Mouse (Mus musculus) ovary, postnatal 14 days (tissue): ENCODE measurements around the gene Kcnj8.
"Not testable (repeated sequence)": the region's sequence is repeated elsewhere in the genome, so short reads cannot be mapped to it uniquely, and the experiment has no call there.

Experiments used
- DNase-seq: peaks from one replicate; pipeline ENCODE4 v3.0.0; 2022; ENCODE audit warnings: low spot score

Gene Kcnj8

DNA sequence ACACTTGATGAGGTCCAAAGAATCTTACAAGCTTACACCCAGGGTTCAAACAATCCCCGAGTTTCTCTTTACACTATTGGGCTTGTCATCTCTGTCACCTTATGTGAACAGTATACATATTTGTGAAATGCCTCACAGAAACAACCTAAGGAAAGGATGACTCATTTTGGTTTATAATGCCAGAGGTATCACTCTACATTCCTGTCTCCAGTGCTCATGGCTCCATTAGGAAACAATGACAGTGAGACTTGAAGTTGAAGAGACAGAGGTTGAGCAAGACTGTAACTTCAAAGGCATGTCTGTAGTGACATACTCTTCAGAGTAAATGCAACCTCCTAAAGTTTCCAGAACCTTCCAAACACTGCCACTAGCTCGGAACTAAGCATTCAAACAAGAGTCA is 23.0 kb downstream of the Kcnj8 start:
- DNase-seq: no peak

DNA sequence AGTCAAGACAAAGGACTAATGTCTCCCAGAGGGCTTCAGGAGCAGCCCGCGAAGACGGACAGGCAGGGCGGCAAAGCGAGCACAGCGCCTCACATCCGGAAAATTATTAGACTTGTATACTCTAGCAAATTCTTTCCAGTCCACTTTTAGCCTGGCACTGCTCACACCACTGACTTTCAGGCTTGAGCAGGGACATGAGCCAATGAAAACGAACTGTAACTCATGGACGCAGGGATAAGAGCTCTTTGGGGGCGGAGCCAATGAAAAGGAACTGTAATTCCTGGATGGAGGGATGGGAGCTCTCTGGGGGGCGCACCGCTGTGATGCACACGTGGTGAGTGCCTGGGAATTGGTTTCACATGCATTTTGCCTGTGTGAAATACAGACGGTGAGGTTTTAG is 26.3 kb downstream of the Kcnj8 start:
- no peak for DNase-seq

DNA sequence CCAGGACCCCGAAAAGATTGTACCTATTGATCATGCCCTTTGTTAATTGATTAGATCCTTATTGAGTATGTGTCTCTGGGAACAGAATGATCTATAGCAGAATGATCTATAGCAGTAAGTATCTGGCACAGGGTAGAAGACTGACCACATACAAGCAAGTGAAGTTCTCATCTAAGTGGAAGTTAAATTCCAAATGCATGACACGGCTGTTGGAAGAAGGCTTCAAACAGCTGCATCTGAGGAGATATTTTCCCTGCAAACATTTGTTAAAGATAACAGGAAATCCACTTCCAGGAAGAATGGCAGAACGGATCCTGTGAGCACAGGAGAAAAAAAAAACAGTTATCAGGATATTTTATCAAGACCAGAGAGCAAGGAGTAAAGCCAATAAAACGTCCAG is 27.8 kb downstream of the Kcnj8 start:
- no peak for DNase-seq

DNA sequence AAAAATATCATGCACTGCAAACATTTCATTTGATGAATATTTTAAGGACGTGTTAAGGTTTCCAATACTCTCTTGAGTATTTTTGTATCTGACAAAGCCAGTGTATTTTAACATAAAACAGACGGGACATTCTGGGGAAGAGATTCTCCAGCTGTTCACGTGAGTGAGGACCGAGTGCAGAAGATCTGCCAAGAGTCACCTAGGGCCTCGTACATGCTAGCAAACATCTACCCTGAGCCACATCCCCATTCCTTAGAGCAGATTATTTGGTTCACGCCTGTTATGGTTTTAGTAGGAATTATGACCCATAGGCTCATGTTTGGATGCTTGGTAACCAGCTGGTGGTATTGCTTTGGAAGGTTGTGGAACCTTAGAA is 28.6 kb downstream of the Kcnj8 start:
- DNase-seq: no peak

DNA sequence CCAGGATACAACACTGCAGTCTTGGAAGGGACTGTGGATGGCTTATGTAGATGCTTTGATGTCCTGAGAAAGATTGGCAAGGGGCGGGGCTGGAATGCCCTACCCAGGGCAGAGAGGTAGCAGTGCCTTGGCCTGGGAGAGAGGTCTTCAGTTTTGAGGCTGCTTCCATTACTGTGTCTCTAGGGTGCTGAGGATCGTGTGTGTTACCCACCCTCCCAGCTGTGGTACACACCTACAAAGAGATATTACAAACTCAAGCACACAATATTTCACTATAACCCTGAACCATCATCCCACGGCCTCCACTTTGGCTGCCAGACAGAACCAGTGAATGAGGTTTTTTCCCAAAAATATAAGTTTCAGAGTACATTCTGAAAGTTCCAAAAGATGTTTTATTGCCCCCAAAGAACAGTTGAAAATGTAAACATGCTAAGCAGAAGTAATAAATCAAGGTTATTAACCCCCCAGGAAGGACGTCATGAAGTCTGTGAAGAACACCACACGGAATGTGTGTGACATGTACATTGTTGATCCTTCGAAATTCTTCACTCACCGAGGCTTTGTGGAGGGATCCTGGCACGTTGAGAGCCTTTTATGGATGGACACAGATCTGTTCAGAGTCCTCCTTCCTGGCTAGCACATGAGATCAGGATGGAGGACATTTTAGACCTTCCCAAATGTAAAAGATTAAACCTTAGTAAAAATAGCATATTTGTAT is 29.2 kb downstream of the Kcnj8 start:
- no peak for DNase-seq

DNA sequence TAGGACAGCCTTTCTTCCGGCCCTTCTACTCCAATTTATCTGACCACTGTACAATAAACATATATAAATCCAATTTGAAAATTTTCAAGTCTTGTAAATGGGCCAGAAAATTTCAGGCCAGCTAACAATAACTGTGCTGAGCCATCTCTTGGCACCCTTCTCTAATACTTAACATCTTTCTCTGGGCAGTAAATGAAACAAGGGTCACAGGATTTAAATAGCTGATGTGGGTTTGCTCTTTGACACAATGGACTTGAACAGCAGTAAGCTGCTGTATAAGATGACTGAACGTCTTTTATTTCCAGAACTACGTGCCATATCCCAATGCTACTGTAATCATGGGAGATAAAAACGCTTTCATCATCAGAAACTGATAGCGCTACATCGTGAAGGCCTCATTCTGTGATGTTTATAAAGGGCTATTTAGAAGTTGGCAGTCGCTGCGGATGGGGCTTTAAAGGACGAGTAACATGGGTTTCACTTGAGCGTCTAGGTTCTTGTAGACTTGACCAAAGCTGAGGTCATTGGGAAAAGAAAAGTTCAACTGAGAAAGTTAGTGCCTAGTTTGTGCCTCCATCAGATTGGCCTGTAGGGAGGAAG is 30.8 kb downstream of the Kcnj8 start:
- no peak for DNase-seq

DNA sequence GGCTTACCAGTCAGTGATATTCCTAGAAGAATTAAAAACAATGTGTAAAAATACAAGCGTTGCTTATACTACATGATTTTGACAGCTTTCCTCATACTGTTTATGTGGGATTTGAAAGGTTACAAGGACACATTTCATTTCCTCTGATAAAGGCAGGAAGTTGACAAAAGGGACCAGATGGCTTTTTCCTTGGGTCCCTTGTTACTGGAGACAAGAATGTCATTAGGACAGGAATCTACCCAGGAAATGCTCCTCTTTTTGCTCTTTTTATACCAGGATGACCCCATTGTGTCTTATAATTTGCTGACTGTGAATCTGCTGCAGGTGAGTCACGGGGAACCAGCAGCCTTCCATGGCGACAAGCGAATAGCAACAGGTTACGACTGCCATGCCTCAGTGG is 31.3 kb downstream of the Kcnj8 start:
- no peak for DNase-seq

DNA sequence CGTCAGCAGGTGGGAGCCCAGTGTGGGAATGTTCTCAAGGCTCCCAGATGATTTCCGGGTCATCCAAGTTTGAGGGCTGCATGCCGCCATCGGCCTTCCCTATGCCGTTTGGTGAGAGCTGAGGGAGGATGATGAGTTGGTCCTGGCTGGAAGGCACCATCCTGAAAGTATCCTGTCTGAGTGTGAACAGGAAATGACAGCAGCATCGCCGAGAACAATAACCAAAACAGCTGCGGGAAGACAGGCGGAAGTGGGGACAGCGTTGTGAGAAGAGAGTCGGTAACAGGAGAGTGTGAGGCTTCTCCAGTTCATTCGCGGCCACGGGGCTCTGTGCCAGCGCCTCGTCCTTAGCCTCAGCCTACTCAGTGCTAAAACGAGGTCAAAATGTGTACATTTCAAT is 32.9 kb downstream of the Kcnj8 start:
- no peak for DNase-seq

DNA sequence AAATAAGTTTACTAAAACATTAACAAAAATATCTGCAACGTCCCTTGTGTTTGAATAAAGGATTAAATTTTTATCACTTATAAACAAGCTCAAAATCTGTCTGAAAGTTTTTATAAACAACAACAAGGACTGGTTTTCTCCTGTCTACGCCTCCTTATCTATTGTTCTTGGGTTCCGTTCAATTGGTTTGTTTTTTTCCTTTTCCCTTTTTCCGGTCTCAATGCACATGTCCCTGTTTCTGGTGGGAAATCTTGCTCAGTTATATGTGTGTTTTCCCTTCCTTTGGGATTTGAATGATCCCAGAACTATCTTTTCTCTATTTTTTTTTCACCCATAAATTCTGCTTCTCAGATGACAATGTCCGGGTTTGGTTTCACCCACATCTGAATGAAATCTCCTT is 38.0 kb downstream of the Kcnj8 start:
- no peak for DNase-seq

DNA sequence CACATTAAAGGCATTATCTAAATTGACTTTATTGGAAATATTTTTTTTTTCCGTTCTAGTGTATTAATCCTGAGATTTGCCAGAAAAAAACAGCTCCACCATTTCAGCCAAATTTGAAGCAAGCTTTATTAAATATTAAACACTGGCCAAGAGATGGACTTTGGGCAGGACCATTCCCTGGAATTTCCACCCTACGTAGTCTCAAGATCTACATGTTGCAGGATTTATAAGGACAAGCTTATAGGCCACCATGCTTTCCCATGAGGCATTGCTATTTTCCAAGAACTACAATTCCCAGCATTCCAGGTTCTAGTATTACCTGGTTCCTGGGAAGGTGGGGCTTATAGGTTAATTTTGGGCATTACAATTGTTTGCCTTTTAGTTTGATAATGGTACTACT is 38.7 kb downstream of the Kcnj8 start:
- DNase-seq: no peak

DNA sequence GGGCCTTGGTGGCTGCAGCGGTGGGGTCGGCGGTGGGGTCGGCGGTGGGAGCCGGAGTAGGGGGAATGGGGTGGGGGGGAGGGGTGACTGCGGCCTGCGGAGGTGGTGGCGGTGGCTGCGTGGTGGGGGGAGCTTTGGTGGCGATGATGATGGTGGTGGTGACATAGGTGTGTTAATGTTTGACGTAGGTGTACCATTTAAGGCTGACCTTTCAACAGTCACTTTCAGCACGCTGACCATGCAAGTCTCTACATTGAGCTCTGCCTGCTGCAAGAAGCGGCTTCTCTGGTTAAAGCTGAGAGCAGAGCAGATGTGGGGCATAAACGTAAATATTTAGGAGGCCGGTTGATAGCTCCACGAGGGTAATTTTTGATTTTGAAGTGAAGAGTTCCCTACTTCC is 39.3 kb downstream of the Kcnj8 start:
- no peak for DNase-seq

DNA sequence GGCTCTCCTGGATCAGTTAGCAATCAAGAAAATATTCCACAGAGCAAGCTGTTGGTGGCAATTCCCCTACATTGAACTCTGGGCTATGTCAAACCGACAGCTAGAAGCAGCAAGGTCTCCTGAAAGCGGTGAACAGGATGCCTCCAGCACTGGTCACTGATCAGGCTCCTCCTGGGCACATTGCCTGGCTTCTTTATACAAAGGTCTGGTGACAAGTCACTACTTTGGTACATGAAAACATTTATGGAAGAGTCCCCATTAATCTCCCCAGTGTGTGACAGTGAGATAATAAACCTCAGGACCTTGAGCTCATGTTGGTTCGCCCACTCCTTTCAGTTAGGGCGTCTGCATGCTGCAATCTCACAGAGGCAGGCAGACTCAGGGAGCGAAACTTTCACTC is 41.0 kb downstream of the Kcnj8 start:
- DNase-seq: no peak

DNA sequence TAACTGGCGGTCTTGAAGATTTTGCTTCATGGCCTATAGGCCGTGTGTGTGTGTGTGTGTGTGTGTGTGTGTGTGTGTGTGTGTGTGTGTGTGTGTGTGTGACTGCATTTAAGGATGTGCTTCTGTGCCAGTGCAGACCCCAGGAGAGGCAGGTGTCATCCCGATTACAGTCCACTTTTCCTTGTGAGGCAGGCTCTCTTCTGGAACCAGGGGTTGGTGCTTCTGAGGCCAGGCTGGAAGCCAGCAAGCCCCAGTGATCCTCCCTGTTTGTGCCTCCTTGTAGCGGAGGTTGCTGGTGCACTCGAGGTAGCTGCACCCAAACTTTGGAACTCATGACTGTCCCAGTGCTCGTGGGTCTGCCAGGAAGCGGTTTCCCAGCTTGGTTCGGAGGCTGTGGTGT is 41.7 kb downstream of the Kcnj8 start:
- no peak for DNase-seq

DNA sequence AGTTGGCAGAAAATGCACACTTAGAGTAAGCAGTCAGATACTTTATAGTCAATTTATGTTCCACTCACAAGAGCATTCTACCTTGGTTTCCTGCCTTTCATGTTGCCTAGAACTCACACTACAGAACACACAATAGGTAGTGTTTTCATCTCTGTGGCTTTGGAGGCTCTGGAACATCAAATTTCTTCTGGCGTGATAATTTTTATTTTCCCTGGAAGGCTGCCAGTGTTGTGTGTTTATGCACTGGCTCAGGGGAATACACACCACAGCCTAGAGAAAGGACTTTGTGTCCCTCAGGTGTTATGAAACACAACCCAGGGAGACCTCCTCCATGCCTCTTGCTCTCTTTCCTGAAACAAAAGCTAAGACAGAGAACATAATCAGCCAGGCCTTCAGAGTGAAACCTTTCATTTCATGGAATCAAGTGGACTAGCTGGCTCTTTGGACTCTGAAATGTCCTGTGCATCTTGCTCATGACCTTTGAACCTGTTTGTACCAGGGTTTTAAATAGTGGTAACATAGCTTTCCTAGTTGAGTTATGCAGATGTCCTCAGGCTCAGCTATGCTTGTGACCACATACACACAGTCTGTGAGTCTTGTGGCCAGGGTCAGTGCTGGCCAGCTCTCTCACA is 43.4 kb downstream of the Kcnj8 start:
- DNase-seq: no peak

DNA sequence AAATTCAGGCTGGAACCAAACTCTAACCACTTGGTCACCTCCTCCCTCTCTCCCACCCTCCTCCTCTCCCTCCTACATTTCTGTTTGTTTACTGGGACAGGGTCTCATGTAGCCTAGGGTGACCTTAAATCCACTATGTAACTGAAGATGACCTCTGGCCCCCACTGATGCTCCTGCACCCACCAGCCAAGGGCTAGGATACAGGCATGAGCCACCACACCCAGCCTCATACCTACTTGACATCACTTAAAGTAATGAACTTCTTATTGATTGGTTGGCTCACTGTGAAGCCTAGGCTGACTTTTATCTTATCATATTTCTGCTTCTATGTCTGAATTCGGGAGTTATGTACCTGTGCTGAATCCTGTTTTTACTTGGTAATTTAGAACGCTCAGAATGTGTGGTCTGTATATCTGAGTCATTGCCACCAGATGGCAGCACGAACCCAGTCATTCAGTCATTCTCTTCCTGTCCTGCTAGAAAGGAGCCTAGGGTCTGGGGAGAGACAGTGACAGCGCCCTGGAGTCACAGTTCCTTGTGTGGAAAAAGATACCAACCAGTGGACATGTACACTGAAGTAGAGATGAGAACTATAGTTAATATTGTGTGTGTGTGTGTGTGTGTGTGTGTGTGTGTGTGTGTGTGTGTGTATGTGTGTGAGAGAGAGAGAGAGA is 46.6 kb downstream of the Kcnj8 start:
- DNase-seq: peak; percentile 62

DNA sequence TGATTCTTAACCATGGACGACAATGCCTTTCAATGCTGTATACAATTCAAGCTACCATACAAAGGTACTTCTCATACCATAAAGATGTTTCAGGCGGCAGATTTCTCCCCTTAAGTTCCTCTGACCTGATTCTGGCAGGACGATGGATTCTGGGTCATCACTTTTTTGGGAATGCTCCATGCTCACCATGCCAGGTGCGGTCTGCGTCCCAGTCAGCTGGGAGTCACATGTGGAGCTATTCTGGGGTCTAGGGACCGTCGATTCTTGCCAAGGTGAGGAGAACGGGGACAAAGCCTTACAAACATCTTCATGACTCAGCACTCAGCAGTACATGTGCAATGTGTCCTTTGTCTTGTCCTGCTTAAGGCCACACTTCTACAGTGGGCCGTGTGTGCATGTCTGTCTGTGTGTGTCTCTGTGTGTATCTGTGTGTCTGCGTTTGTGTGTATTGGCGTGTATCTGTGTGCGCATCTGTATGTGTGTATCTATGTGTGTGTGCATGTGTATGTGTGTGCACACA is 49.8 kb downstream of the Kcnj8 start:
- DNase-seq: no peak

DNA sequence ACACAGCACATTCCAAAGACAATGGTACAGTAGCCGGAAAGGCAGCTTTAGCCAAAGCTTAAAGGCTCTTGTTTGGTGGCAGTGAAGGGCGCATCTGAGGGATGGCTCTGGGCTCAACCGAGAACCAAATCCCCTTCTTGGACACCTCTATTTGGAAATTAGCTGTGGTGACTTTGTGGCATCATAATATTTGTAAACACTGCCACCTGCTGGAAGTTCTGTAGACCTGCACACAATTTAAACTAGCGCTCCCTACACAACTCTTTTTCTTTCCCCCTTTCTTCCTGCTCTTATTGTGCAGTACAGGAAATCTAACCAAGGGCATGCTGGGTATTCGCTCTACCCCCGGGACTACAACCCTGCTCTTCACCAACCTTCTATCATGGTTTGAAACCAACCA is 52.3 kb downstream of the Kcnj8 start:
- DNase-seq: no peak

DNA sequence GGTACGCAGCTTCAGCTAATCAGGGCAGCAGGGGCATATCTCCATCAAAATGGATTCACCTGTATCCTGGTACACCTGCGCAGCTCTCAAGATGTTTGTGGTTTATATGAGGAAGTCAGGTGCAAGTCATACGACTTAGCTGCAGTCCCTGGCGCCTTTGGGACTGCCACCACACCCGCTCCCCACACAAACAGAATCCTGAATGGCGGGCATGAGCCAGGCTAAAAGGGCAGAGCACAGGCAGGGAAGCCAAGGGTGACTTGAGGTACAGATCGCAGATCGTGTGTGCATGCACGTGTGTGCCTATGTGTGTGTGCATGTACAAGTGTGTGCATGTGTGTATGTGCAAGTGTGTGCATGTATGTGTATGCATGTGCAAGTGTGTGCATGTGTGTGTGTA is 56.0 kb downstream of the Kcnj8 start:
- not testable (repeated sequence) for DNase-seq

DNA sequence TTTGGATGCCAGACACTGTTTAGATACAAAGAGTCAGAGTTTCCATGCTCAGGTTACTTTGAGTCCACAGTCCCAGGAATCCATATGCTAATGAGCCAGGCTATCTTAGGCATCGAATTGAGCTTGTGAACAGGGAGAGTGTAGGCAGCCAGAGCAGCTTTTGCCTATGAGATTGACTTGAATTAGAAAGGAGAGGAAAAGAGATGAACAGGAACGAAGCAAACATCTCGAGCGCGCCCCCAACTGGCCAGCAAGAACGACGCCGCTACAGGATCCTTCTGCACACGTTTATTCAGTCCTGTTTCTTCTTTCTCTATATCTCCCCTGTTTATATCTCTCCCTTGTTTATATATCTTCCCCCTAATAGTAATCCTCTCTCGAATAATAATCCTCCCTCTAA is 56.5 kb downstream of the Kcnj8 start:
- DNase-seq: peak; percentile 49
